Mouse (Mus musculus): Measurements from ENCODE around the gene Drg2.

- TF ChIP-seq CTCF (IDR thresholded peaks at IDR 0.05; ENCODE audit: insufficient read depth, low read length), result no peak
- TF ChIP-seq POLR2A (IDR thresholded peaks at IDR 0.05; ENCODE audit: borderline replicate concordance, extremely low read depth, low read depth, low read length), result no peak
These were observed 31.4 kb upstream of the Drg2 start for GRCm38 (mm10) chr11:60423006-60423405.

All from lung, adult 2 months (tissue).